Mouse (Mus musculus): ENCODE results near the gene Dab1. TPM values are rescaled to one million over a fixed set of nuclear protein-coding genes. Genes with fewer than 3 reads are reported as not detected.

The Dab1 gene
- total and polyA plus RNA-seq, 3 experiments: 0.92 to 1.4 (median 1.1) TPM

- no peak for DNase-seq
Measured at GRCm38 (mm10) chr4:104597490-104598465, 978.6 kb downstream of the Dab1 start.

GRCm38 (mm10) chr4:104602804-104603203, 983.6 kb downstream of the Dab1 start:
- no peak for DNase-seq

GRCm38 (mm10) chr4:104604298-104604697, 985.1 kb downstream of the Dab1 start:
- DNase-seq: no peak

GRCm38 (mm10) chr4:104606881-104607280, 987.7 kb downstream of the Dab1 start:
- DNase-seq: no peak

GRCm38 (mm10) chr4:104607636-104608035, 988.5 kb downstream of the Dab1 start:
- DNase-seq: no peak

- no peak for DNase-seq
Measured at GRCm38 (mm10) chr4:104619452-104619851, 1000.3 kb downstream of the Dab1 start.

- DNase-seq: no peak
Measured at GRCm38 (mm10) chr4:104625316-104625715, 1006.2 kb downstream of the Dab1 start.

GRCm38 (mm10) chr4:104628708-104629107, 1009.5 kb downstream of the Dab1 start:
- DNase-seq: no peak

- no peak for DNase-seq
Measured at GRCm38 (mm10) chr4:104637016-104637415, 1017.9 kb downstream of the Dab1 start.

GRCm38 (mm10) chr4:104640617-104641016, 1021.5 kb downstream of the Dab1 start:
- DNase-seq: no peak

- DNase-seq: no peak
Measured at GRCm38 (mm10) chr4:104642761-104643469, 1023.8 kb downstream of the Dab1 start.

- DNase-seq: no peak
Measured at GRCm38 (mm10) chr4:104643534-104644356, 1024.6 kb downstream of the Dab1 start.

- DNase-seq: no peak
Measured at GRCm38 (mm10) chr4:104644357-104644630, 1025.1 kb downstream of the Dab1 start.

- DNase-seq: no peak
Measured at GRCm38 (mm10) chr4:104644862-104645261, 1025.7 kb downstream of the Dab1 start.

GRCm38 (mm10) chr4:104651761-104652160, 1032.6 kb downstream of the Dab1 start:
- DNase-seq: no peak

GRCm38 (mm10) chr4:104656728-104657127, 1037.6 kb downstream of the Dab1 start:
- no peak for DNase-seq

GRCm38 (mm10) chr4:104662841-104663614, 1043.9 kb downstream of the Dab1 start:
- DNase-seq: no peak

- peak; percentile 55 for DNase-seq
Measured at GRCm38 (mm10) chr4:104665553-104665952, 1046.4 kb downstream of the Dab1 start.

GRCm38 (mm10) chr4:104666831-104667551, 1047.8 kb downstream of the Dab1 start:
- DNase-seq: no peak

GRCm38 (mm10) chr4:104668061-104668460, 1048.9 kb downstream of the Dab1 start:
- no peak for DNase-seq

GRCm38 (mm10) chr4:104669406-104669805, 1050.2 kb downstream of the Dab1 start:
- DNase-seq: no peak
